ENCODE assay signal across 19 mouse cellular contexts in genomic region chrX:11574354-11574753, GRCm38 (mm10).
"Had no signal": no experiment of that assay in that cellular context is flagged by ENCODE, and none has a peak within 500 bp of the region (broad histone marks: within the 10 kb centered on the region; RNA-seq: fewer than 3 reads in every experiment).

No protein-coding gene starts in this region.

- H3K4me1 ChIP-seq: intestine, embryonic 15.5 days; limb, embryonic 13.5 days; stomach, embryonic 15.5 days had no signal

- H3K4me3 ChIP-seq: intestine, embryonic 15.5 days; layer of hippocampus, adult 2 months; limb, embryonic 10.5 days; limb, embryonic 13.5 days; stomach, embryonic 15.5 days had no signal

- ATAC-seq: intestine, embryonic 15.5 days; liver, postnatal 0 days; lung, postnatal 0 days had no signal

- H3K9me3 ChIP-seq: intestine, embryonic 15.5 days; limb, embryonic 10.5 days; limb, embryonic 13.5 days; stomach, embryonic 15.5 days had no signal

- DNase-seq: kidney, postnatal 10 days; layer of hippocampus, adult 9-11 months; liver; liver, postnatal 0 days; lung, embryonic 14.5 days; lung, postnatal 36 days; midbrain, embryonic 14.5 days; retina, postnatal 1 day; right cerebral cortex, postnatal 25 days; spleen, adult 18-20 months; thymus, postnatal 25 days had no signal

- H3K9ac ChIP-seq: intestine, embryonic 15.5 days; limb, embryonic 13.5 days; liver, embryonic 14.5 days; liver, postnatal 0 days; lung, embryonic 14.5 days; stomach, embryonic 15.5 days had no signal

- H3K27ac ChIP-seq: intestine, embryonic 15.5 days; layer of hippocampus, adult 2 months; limb, embryonic 10.5 days; limb, embryonic 13.5 days; liver, embryonic 14.5 days; stomach, embryonic 15.5 days had no signal

- H3K27me3 ChIP-seq: stomach, embryonic 15.5 days had no signal

- H3K4me2 ChIP-seq: intestine, embryonic 15.5 days; limb, embryonic 13.5 days; lung, embryonic 14.5 days; midbrain, embryonic 11.5 days; stomach, embryonic 15.5 days had no signal

- H3K36me3 ChIP-seq: intestine, embryonic 15.5 days; limb, embryonic 10.5 days; limb, embryonic 13.5 days; stomach, embryonic 15.5 days had no signal
